Mouse (Mus musculus) erythroblast, embryonic 14.5 days (primary cell): ENCODE results near the gene Gm7073.

Experiments
- GATA1 ChIP-seq: IDR thresholded peaks from 2 replicates; pipeline ENCODE4 v1.6.1; 2012; ENCODE audit warnings: low read length, inconsistent platforms, mixed read lengths
- TAL1 ChIP-seq: IDR thresholded peaks from 3 replicates; pipeline ENCODE4 v1.6.1; 2012; ENCODE audit warnings: low read length, inconsistent platforms, mixed read lengths

- TF ChIP-seq TAL1 (no peak), GATA1 (no peak)
Observed at GRCm38 (mm10) chrX:60545906-60546305, 6.9 kb upstream of the Gm7073 start.
